Mouse (Mus musculus) midbrain, embryonic 11.5 days (tissue): ENCODE data around the gene Tada3. TPM values are rescaled to one million over a fixed set of nuclear protein-coding genes. Genes with fewer than 3 reads are reported as not detected.

Experiments used
- ATAC-seq: fragments of 200-750 bp; cut with Nextera tagmentation; 2 replicates; pipeline ENCODE4 v1.8.0; 2017; ENCODE audit warnings: moderate TSS enrichment, moderate library complexity; ENCODE audit not compliant: low FRiP score
- DNase-seq: peaks from one replicate; pipeline ENCODE4 v3.0.0; 2015; ENCODE audit warnings: low spot score; ENCODE audit errors: missing footprints
- H3K27ac ChIP-seq: fragments of 300-500 bp; sonication (generic); 2 replicates; pipeline ENCODE4 v1.5.1; 2014; ENCODE audit warnings: low read depth, low read length
- H3K27me3 ChIP-seq: fragments of 300-500 bp; sonication (generic); 2 replicates; pipeline ENCODE4 v1.6.1; 2014; ENCODE audit warnings: mild to moderate bottlenecking, low read length, moderate library complexity, mixed read lengths; ENCODE audit not compliant: control insufficient read depth, insufficient read depth
- H3K36me3 ChIP-seq: fragments of 300-500 bp; sonication (generic); 2 replicates; pipeline ENCODE4 v1.6.1; 2014; ENCODE audit warnings: mild to moderate bottlenecking, low read length, moderate library complexity, mixed read lengths; ENCODE audit not compliant: control insufficient read depth, insufficient read depth
- H3K4me1 ChIP-seq: fragments of 300-500 bp; sonication (generic); 2 replicates; pipeline ENCODE4 v1.6.1; 2014; ENCODE audit warnings: low read length; ENCODE audit not compliant: control insufficient read depth, insufficient read depth
- H3K4me2 ChIP-seq: fragments of 300-500 bp; sonication (generic); 2 replicates; pipeline ENCODE4 v1.6.1; 2014; ENCODE audit warnings: mild to moderate bottlenecking, moderate library complexity
- H3K4me3 ChIP-seq: fragments of 300-500 bp; sonication (generic); 2 replicates; pipeline ENCODE4 v1.5.1; 2014; ENCODE audit warnings: low read depth, low read length
- H3K9ac ChIP-seq: fragments of 300-500 bp; sonication (generic); 2 replicates; pipeline ENCODE4 v1.6.1; 2014; ENCODE audit warnings: low read length
- H3K9me3 ChIP-seq: fragments of 300-500 bp; sonication (generic); 2 replicates; pipeline ENCODE4 v1.6.1; 2016; ENCODE audit warnings: low read length; ENCODE audit not compliant: control insufficient read depth
- WGBS: fragments of 180-500 bp; shearing (Covaris S2); extraction: QIAGEN DNeasy Blood & Tissue Kit; methylation state at CpG from one replicate; pipeline ENCODE4 v1.1.7; 2014; 5-methylcytosine and 5-hydroxymethylcytosine counted together
- polyA plus RNA-seq: library from polyadenylated mRNA; unstranded; fragments of >200 nt; fragmentation: Nextera tagmentation; extraction: Ambion mirVana; gene quantifications from 2 replicates; pipeline ENCODE4 v1.2.1, GENCODE M21; 2014

Gene Tada3
- polyA plus RNA-seq, 1 experiment from 2014 or later, result 62.4 TPM

- DNase-seq, result peak; percentile 85
- WGBS, result 10% methylated on average over 7 of the region's 7 CpGs
Measured at GRCm38 (mm10) chr6:113377172-113377495, 549 bp downstream of the Tada3 start.

GRCm38 (mm10) chr6:113373491-113373890 is 4.2 kb downstream of the Tada3 start:
- ATAC-seq, result no peak
- WGBS, result 87% methylated on average over 4 of the region's 4 CpGs
- H3K4me3 ChIP-seq, result no peak overlapping the region
- no peak for DNase-seq
- peaks cover 21% of the 10 kb centered on the region for H3K36me3 ChIP-seq
- H3K4me2 ChIP-seq, result no peak overlapping the region
- no peak overlapping the region for H3K27ac ChIP-seq
- H3K9me3 ChIP-seq, result no peaks in the 10 kb centered on the region
- H3K4me1 ChIP-seq, result peaks cover under 1% of the 10 kb centered on the region; the same call in 1 of the 2 replicates
- no peaks in the 10 kb centered on the region for H3K27me3 ChIP-seq
- H3K9ac ChIP-seq, result no peak overlapping the region

More at GRCm38 (mm10) chr6:113377172-113377495, 549 bp downstream of the Tada3 start:
- ATAC-seq, result no peak
- Histone ChIP-seq H3K4me2 (peak overlapping the region; percentile 94), H3K9ac (peak overlapping the region; percentile 92), H3K4me1 (peaks cover 11% of the 10 kb centered on the region), H3K27me3 (no peaks in the 10 kb centered on the region), H3K4me3 (peak overlapping the region; percentile 98), H3K36me3 (peaks cover 19% of the 10 kb centered on the region; the same call in 1 of the 2 replicates), H3K27ac (peak overlapping the region; percentile 84), H3K9me3 (no peaks in the 10 kb centered on the region)

- DNase-seq (no peak), ATAC-seq (no peak)
- H3K4me1 ChIP-seq, result no peaks in the 10 kb centered on the region
- no peaks in the 10 kb centered on the region for H3K9me3 ChIP-seq
- no peak overlapping the region for H3K9ac ChIP-seq
- H3K36me3 ChIP-seq, result peaks cover 21% of the 10 kb centered on the region
- no peak overlapping the region for H3K4me3 ChIP-seq
- H3K27me3 ChIP-seq, result no peaks in the 10 kb centered on the region
- H3K27ac ChIP-seq, result no peak overlapping the region
- 91% methylated on average over 20 of the region's 20 CpGs for WGBS
- no peak overlapping the region for H3K4me2 ChIP-seq
Measured at GRCm38 (mm10) chr6:113370194-113370929, 7.3 kb downstream of the Tada3 start.

GRCm38 (mm10) chr6:113368577-113368976 is 9.1 kb downstream of the Tada3 start:
- WGBS, result 86% methylated on average over 5 of the region's 5 CpGs
- ATAC-seq, result no peak
- Histone ChIP-seq H3K9ac (no peak overlapping the region), H3K9me3 (no peaks in the 10 kb centered on the region), H3K4me3 (no peak overlapping the region), H3K27me3 (no peaks in the 10 kb centered on the region), H3K36me3 (peaks cover 16% of the 10 kb centered on the region), H3K27ac (no peak overlapping the region), H3K4me2 (no peak overlapping the region), H3K4me1 (no peaks in the 10 kb centered on the region)
- DNase-seq, result no peak

GRCm38 (mm10) chr6:113368124-113368523 is 9.6 kb downstream of the Tada3 start:
- Histone ChIP-seq H3K27ac (no peak overlapping the region), H3K36me3 (peaks cover 13% of the 10 kb centered on the region), H3K9ac (no peak overlapping the region), H3K4me3 (no peak overlapping the region), H3K9me3 (no peaks in the 10 kb centered on the region), H3K27me3 (no peaks in the 10 kb centered on the region), H3K4me1 (no peaks in the 10 kb centered on the region), H3K4me2 (no peak overlapping the region)
- ATAC-seq (no peak), DNase-seq (no peak)
- 87% methylated on average over 7 of the region's 7 CpGs for WGBS

GRCm38 (mm10) chr6:113367574-113367973 is 10.1 kb downstream of the Tada3 start:
- no peaks in the 10 kb centered on the region for H3K4me1 ChIP-seq
- peaks cover 13% of the 10 kb centered on the region for H3K36me3 ChIP-seq
- H3K27me3 ChIP-seq, result no peaks in the 10 kb centered on the region
- ATAC-seq, result no peak
- 100% methylated on average over 1 of the region's 1 CpGs for WGBS
- H3K4me2 ChIP-seq, result no peak overlapping the region
- no peak overlapping the region for H3K27ac ChIP-seq
- no peaks in the 10 kb centered on the region for H3K9me3 ChIP-seq
- H3K9ac ChIP-seq, result no peak overlapping the region
- DNase-seq, result no peak
- H3K4me3 ChIP-seq, result no peak overlapping the region

- Histone ChIP-seq H3K27me3 (no peaks in the 10 kb centered on the region), H3K36me3 (peaks cover 11% of the 10 kb centered on the region), H3K4me3 (no peak overlapping the region), H3K9ac (no peak overlapping the region), H3K4me2 (no peak overlapping the region), H3K4me1 (no peaks in the 10 kb centered on the region), H3K27ac (no peak overlapping the region), H3K9me3 (no peaks in the 10 kb centered on the region)
- ATAC-seq, result no peak
- DNase-seq, result no peak
- 86% methylated on average over 6 of the region's 6 CpGs for WGBS
Measured at GRCm38 (mm10) chr6:113366639-113367038, 11.0 kb downstream of the Tada3 start.

- no peak for ATAC-seq
- H3K36me3 ChIP-seq, result peaks cover 4% of the 10 kb centered on the region
Measured at GRCm38 (mm10) chr6:113364518-113365135, 13.1 kb downstream of the Tada3 start.

GRCm38 (mm10) chr6:113362241-113362640 is 15.4 kb downstream of the Tada3 start:
- no peaks in the 10 kb centered on the region for H3K36me3 ChIP-seq
- WGBS, result 93% methylated on average over 1 of the region's 1 CpGs
- H3K4me2 ChIP-seq, result no peak overlapping the region
- H3K9ac ChIP-seq, result no peak overlapping the region; the same call in 1 of the 2 replicates
- H3K27me3 ChIP-seq, result no peaks in the 10 kb centered on the region
- no peaks in the 10 kb centered on the region for H3K9me3 ChIP-seq
- DNase-seq (no peak), ATAC-seq (no peak)
- no peaks in the 10 kb centered on the region for H3K4me1 ChIP-seq
- no peak overlapping the region for H3K4me3 ChIP-seq
- H3K27ac ChIP-seq, result no peak overlapping the region

More at GRCm38 (mm10) chr6:113364518-113365135, 13.1 kb downstream of the Tada3 start:
- Histone ChIP-seq H3K27me3 (no peaks in the 10 kb centered on the region), H3K9ac (no peak overlapping the region), H3K27ac (no peak overlapping the region), H3K4me3 (no peak overlapping the region), H3K4me1 (no peaks in the 10 kb centered on the region), H3K4me2 (no peak overlapping the region), H3K9me3 (no peaks in the 10 kb centered on the region)
- no peak for DNase-seq
- WGBS, result 77% methylated on average over 8 of the region's 8 CpGs
